Mouse (Mus musculus): ENCODE measurements around the gene Olfr891. TPM values are rescaled to one million over a fixed set of nuclear protein-coding genes. Genes with fewer than 3 reads are reported as not detected.
"Not testable (repeated sequence)": the region's sequence is repeated elsewhere in the genome, so short reads cannot be mapped to it uniquely, and the experiment has no call there.

The Olfr891 gene
- total RNA-seq (2021) (not detected), polyA plus RNA-seq (2012; rRNA removed) (not detected in 2 replicates)
- long read RNA-seq, result 0 reads

DNA sequence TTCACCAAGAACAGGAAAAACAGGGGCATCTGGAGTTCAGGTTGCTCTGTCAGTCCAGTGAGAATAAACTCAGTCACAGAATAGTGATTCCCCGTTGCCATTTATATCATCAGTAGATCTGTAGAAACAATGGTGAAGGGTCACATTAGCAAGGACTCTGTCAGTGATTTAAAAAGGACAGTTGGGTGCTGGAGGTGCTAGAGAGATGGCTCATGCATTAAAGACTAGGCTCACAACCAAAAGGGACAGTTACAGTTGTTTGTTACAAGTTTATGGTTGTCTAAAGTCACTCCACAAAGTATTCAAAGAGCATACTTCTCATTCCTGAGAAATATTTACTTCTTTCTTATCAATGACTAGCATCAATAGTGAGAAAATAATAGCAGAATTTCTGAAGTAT, at the start of gene Olfr891:
TSS of gene Olfr891 (minus strand) at position 101 of the 400 bp plus-strand sequence.
- DNase-seq, result no peak

DNA sequence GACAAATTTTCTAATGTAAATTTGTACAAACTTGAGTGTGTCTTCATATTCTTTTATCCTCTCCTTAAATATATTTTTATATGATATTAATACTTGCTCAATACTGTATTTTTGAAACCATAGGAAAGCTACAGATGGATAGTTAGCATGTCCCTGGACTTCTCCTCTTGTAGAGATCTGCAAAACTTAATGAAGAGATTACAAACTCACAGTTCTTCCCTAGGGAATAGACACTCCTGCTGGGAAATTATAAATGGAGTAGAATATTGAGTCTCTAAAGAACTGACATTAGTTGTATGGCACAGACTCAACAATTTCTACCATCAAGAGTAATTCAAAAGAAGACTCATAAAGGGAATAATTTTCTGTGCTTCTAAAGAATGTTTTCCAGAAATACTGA, 37.1 kb upstream of the Olfr891 start, which contains the start of gene Olfr894:
TSS of gene Olfr894 (plus strand) at position 301 of the 400 bp plus-strand sequence.
- DNase-seq, result no peak

DNA sequence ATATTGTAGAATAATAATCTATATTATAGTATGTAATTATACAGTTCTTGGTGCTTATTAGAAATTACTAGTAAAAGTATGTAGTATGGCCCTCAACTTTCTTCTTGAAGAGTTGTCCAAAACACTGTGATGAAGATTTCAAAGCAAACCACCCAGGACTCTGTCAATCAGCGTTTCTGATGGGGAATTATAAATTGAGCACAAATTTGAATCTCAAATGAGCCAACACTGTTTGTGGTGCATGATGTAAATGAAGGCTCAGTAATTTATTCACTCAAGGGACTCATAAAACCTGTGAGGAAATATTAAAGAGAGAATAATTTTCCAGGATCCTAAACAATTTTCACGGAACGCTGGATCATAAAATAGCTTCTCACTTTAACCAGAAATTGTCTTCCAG, 27.4 kb upstream of the Olfr891 start, which contains the start of gene Olfr893:
TSS of gene Olfr893 (plus strand) at position 301 of the 400 bp plus-strand sequence.
- no peak for DNase-seq

DNA sequence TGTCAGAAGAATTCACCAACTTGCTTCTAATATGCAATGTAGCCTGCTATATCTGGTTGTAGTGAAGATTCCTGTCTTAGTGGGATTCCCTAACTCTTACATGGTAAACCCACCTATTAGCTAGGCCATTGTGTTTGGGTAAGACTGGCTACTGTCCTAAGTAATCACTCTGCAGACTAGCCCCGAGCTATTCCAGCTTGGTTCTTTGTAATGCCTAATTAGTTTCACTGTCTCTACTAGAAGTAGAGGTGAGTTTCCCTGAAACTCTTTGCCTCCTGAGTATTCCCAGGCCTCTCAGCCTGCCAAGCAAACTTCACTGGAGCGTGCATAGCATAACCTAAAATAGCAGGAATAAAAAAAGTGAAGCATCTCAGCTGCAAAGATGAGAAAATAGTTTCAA, 12.3 kb downstream of the Olfr891 start:
- DNase-seq, result not testable (repeated sequence)

DNA sequence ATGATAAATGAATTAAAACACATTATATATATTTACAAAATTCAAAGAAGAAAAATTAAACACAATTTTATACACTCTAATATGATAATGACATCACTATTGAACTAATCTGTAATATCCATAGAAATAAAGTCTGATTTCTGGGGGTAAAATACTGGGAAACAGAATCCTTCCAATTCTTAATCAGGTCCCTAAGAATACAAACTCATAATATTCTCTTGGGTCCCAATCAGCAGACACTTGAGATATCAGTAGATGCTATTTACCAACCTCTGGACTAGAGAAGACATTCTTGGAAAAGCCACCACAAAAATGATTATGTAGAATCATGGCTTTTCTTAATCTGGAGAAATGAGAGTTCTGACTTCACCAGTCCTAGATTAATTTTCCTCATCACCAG, 38.4 kb downstream of the Olfr891 start, which contains the start of gene Olfr890:
TSS of gene Olfr890 (plus strand) at position 301 of the 400 bp plus-strand sequence.
- no peak for DNase-seq

Other genes with a start within 250 kb of the Olfr891 start
- not detected for gene Olfr881, start 189.0 kb downstream of the Olfr891 start, total RNA-seq (2021)
- not detected in 2 replicates for gene Olfr881, start 189.0 kb downstream of the Olfr891 start, polyA plus RNA-seq (2012; rRNA removed)
- not detected for gene Olfr883, start 155.0 kb downstream of the Olfr891 start, total RNA-seq (2021)
- gene Olfr883, start 155.0 kb downstream of the Olfr891 start, polyA plus RNA-seq (2012; rRNA removed), result not detected in 2 replicates
- not detected for gene Olfr884, start 134.3 kb downstream of the Olfr891 start, total RNA-seq (2021)
- gene Olfr884, start 134.3 kb downstream of the Olfr891 start, polyA plus RNA-seq (2012; rRNA removed), result not detected in 2 replicates
- gene Olfr885, start 119.5 kb downstream of the Olfr891 start, total RNA-seq (2021), result not detected
- not detected in 2 replicates for gene Olfr885, start 119.5 kb downstream of the Olfr891 start, polyA plus RNA-seq (2012; rRNA removed)
- gene Olfr887, start 96.7 kb downstream of the Olfr891 start, total RNA-seq (2021), result not detected
- gene Olfr887, start 96.7 kb downstream of the Olfr891 start, polyA plus RNA-seq (2012; rRNA removed), result not detected in 2 replicates
- gene Olfr888, start 72.7 kb downstream of the Olfr891 start, total RNA-seq (2021), result not detected
- gene Olfr888, start 72.7 kb downstream of the Olfr891 start, polyA plus RNA-seq (2012; rRNA removed), result not detected in 2 replicates
- under 1 TPM; 0.17 to 0.28 TPM for gene Olfr889, start 65.6 kb downstream of the Olfr891 start, total RNA-seq (2021)
- gene Olfr889, start 65.6 kb downstream of the Olfr891 start, polyA plus RNA-seq (2012; rRNA removed), result not detected in 2 replicates
- gene Olfr890, start 38.3 kb downstream of the Olfr891 start, total RNA-seq (2021), result not detected
- gene Olfr890, start 38.3 kb downstream of the Olfr891 start, polyA plus RNA-seq (2012; rRNA removed), result not detected in 2 replicates
- not detected for gene Olfr893, start 27.5 kb upstream of the Olfr891 start, total RNA-seq (2021)
- not detected in 2 replicates for gene Olfr893, start 27.5 kb upstream of the Olfr891 start, polyA plus RNA-seq (2012; rRNA removed)
- not detected for gene Olfr894, start 37.2 kb upstream of the Olfr891 start, total RNA-seq (2021)
- not detected in 2 replicates for gene Olfr894, start 37.2 kb upstream of the Olfr891 start, polyA plus RNA-seq (2012; rRNA removed)
- gene Olfr143, start 72.0 kb upstream of the Olfr891 start, total RNA-seq (2021), result not detected
- not detected in 2 replicates for gene Olfr143, start 72.0 kb upstream of the Olfr891 start, polyA plus RNA-seq (2012; rRNA removed)
- gene Olfr895, start 87.0 kb upstream of the Olfr891 start, total RNA-seq (2021), result not detected
- gene Olfr895, start 87.0 kb upstream of the Olfr891 start, polyA plus RNA-seq (2012; rRNA removed), result not detected in 2 replicates
- gene Olfr896-ps1, start 110.3 kb upstream of the Olfr891 start, total RNA-seq (2021), result not detected
- gene Olfr896-ps1, start 110.3 kb upstream of the Olfr891 start, polyA plus RNA-seq (2012; rRNA removed), result not detected in 2 replicates
- not detected for gene Olfr25, start 148.2 kb upstream of the Olfr891 start, total RNA-seq (2021)
- not detected in 2 replicates for gene Olfr25, start 148.2 kb upstream of the Olfr891 start, polyA plus RNA-seq (2012; rRNA removed)
- not detected for gene Olfr898, start 167.6 kb upstream of the Olfr891 start, total RNA-seq (2021)
- gene Olfr898, start 167.6 kb upstream of the Olfr891 start, polyA plus RNA-seq (2012; rRNA removed), result not detected in 2 replicates
- gene Olfr250, start 186.1 kb upstream of the Olfr891 start, total RNA-seq (2021), result not detected
- not detected in 2 replicates for gene Olfr250, start 186.1 kb upstream of the Olfr891 start, polyA plus RNA-seq (2012; rRNA removed)
- not detected for gene Olfr251, start 196.3 kb upstream of the Olfr891 start, total RNA-seq (2021)
- gene Olfr251, start 196.3 kb upstream of the Olfr891 start, polyA plus RNA-seq (2012; rRNA removed), result not detected in 2 replicates
- not detected for gene Olfr147, start 220.9 kb upstream of the Olfr891 start, total RNA-seq (2021)
- not detected in 2 replicates for gene Olfr147, start 220.9 kb upstream of the Olfr891 start, polyA plus RNA-seq (2012; rRNA removed)
- gene Olfr901, start 248.6 kb upstream of the Olfr891 start, total RNA-seq (2021), result not detected
- gene Olfr901, start 248.6 kb upstream of the Olfr891 start, polyA plus RNA-seq (2012; rRNA removed), result not detected in 2 replicates

Measured in adrenal gland, adult 2 months (tissue).